Mouse (Mus musculus) heart, postnatal 0 days (tissue): ENCODE results near the gene Rtn4rl2.

Source experiments
- CTCF ChIP-seq: IDR thresholded peaks from 2 replicates; pipeline ENCODE4 v1.5.1; 2016; ENCODE audit warnings: antibody characterized with exemption, control low read depth, low read depth
- EP300 ChIP-seq: IDR thresholded peaks from 2 replicates; pipeline ENCODE4 v1.6.1; 2016; ENCODE audit warnings: antibody characterized with exemption, low read depth

DNA sequence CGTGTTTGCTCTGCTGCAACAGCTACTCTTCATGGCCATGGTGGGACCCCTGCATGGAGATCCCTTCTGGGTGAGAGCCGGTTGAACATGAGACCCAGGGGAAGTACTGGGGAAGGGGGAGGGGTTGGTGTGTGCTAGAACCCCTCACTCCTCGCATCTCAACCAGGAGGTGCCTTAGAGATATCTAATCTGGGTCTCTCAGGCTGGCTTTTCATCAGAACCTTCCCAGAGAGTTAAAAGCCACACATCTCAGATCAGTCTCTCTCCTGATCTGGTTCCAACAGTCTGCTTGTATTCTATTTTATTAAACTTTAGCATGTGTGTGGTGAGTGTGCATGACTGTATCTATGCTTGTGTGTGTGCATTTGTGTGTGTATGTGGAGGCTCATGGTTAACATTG, 25.1 kb downstream of the Rtn4rl2 start:
- TF ChIP-seq CTCF (no peak), EP300 (no peak)
